In genomic region chr16:92039421-92039820, GRCm38 (mm10) we compare ENCODE assay signal across 14 mouse cellular contexts. TPM values are rescaled to one million over a fixed set of nuclear protein-coding genes. Genes with fewer than 3 reads are reported as not detected.
A peak's percentile ranks its signal among the peaks of the same experiment; 100 is the strongest.
DNase-seq lines count a peak whose midpoint lies in the region; ATAC-seq lines count a peak whose summit lies in the region.
"Had no signal": no experiment of that assay in that cellular context is flagged by ENCODE, and none has a peak within 500 bp of the region (broad histone marks: within the 10 kb centered on the region; RNA-seq: fewer than 3 reads in every experiment).

No protein-coding gene starts in this region.

- H3K27ac ChIP-seq in embryonic facial prominence, embryonic 14.5 days (replicated peaks; ENCODE audit: low read depth, low read length), result no peak overlapping the region
- H3K27ac ChIP-seq in embryonic facial prominence, embryonic 10.5 days (replicated peaks), result no peak overlapping the region
- 0 out of 2 replicates have a peak overlapping the region, but pooled peaks have one; percentile 24 for H3K27ac ChIP-seq in macrophage
- H3K27ac ChIP-seq in midbrain, embryonic 14.5 days (replicated peaks; ENCODE audit: low read depth, low read length), result no peak overlapping the region

- no peak for ATAC-seq in embryonic facial prominence, embryonic 14.5 days (ENCODE audit: low read depth)
- ATAC-seq in megakaryocyte, adult 5-6 weeks (ENCODE audit: poor library complexity, severe bottlenecking), result no peak
- no peak for ATAC-seq in midbrain, embryonic 14.5 days (ENCODE audit: low FRiP score, low TSS enrichment)

- H3K79me2 ChIP-seq in macrophage (ENCODE audit: inconsistent target), result no peaks in the 10 kb centered on the region

- no peaks in the 10 kb centered on the region for H3K36me3 ChIP-seq in embryonic facial prominence, embryonic 14.5 days (ENCODE audit: control insufficient read depth, insufficient read depth, low read length)
- no peaks in the 10 kb centered on the region for H3K36me3 ChIP-seq in embryonic facial prominence, embryonic 10.5 days (replicated peaks)
- H3K36me3 ChIP-seq in megakaryocyte, embryonic 14.5 days (replicated peaks; ENCODE audit: low read length), result no peaks in the 10 kb centered on the region
- H3K36me3 ChIP-seq in macrophage (ENCODE audit: inconsistent target), result no peaks in the 10 kb centered on the region
- H3K36me3 ChIP-seq in midbrain, embryonic 14.5 days (ENCODE audit: control insufficient read depth, insufficient read depth, low read length), result no peaks in the 10 kb centered on the region

- peak; percentile 10 for DNase-seq in embryonic facial prominence, embryonic 14.5 days (ENCODE audit: low spot score)
- no peak for DNase-seq in embryonic facial prominence, embryonic 10.5 days (ENCODE audit: low spot score)
- peak; percentile 23 to 50 for DNase-seq in kidney, adult 8-10 months
- DNase-seq in midbrain, embryonic 14.5 days, result no peak
- DNase-seq in ovary, postnatal 14 days (ENCODE audit: low spot score), result no peak
- DNase-seq: adrenal gland, postnatal 25 days; cerebellum, adult 11 months; heart, postnatal 10 days; left cerebral cortex, postnatal 4 days; thymus, postnatal 25 days had no signal

- H3K4me2 ChIP-seq in embryonic facial prominence, embryonic 14.5 days (ENCODE audit: low read depth, low read length), result no peak overlapping the region
- H3K4me2 ChIP-seq in midbrain, embryonic 14.5 days (ENCODE audit: low read length), result no peak overlapping the region

- no peaks in the 10 kb centered on the region for H3K4me1 ChIP-seq in embryonic facial prominence, embryonic 14.5 days (ENCODE audit: control insufficient read depth, insufficient read depth, low read length)
- H3K4me1 ChIP-seq in embryonic facial prominence, embryonic 10.5 days, result peaks cover 5% of the 10 kb centered on the region; the same call in 1 of the 2 replicates
- peaks cover 6% of the 10 kb centered on the region for H3K4me1 ChIP-seq in megakaryocyte, embryonic 14.5 days
- H3K4me1 ChIP-seq in midbrain, embryonic 14.5 days (ENCODE audit: control insufficient read depth, insufficient read depth, low read length), result no peaks in the 10 kb centered on the region

- no peaks in the 10 kb centered on the region for H3K27me3 ChIP-seq in embryonic facial prominence, embryonic 14.5 days (replicated peaks; ENCODE audit: control insufficient read depth, insufficient read depth, low read length)
- H3K27me3 ChIP-seq in embryonic facial prominence, embryonic 10.5 days (replicated peaks; ENCODE audit: low read depth, poor library complexity, severe bottlenecking), result no peaks in the 10 kb centered on the region
- H3K27me3 ChIP-seq in megakaryocyte, embryonic 14.5 days (replicated peaks), result peaks cover 25% of the 10 kb centered on the region
- no peaks in the 10 kb centered on the region for H3K27me3 ChIP-seq in midbrain, embryonic 14.5 days (ENCODE audit: control insufficient read depth, insufficient read depth, low read length)

- H3K9me3 ChIP-seq in embryonic facial prominence, embryonic 14.5 days (ENCODE audit: control insufficient read depth, low read length), result peaks cover 5% of the 10 kb centered on the region; the same call in 1 of the 2 replicates
- no peaks in the 10 kb centered on the region for H3K9me3 ChIP-seq in embryonic facial prominence, embryonic 10.5 days
- H3K9me3 ChIP-seq in megakaryocyte, embryonic 14.5 days, result peaks cover 16% of the 10 kb centered on the region
- H3K9me3 ChIP-seq in midbrain, embryonic 14.5 days (ENCODE audit: control insufficient read depth, low read length), result no peaks in the 10 kb centered on the region

- 87% methylated on average over 7 of the region's 7 CpGs for WGBS in embryonic facial prominence, embryonic 14.5 days
- WGBS in embryonic facial prominence, embryonic 10.5 days, result 93% methylated on average over 7 of the region's 7 CpGs
- WGBS in macrophage (ENCODE audit: missing documents), result 73% methylated on average over 7 of the region's 7 CpGs
- 90% methylated on average over 7 of the region's 7 CpGs for WGBS in midbrain, embryonic 14.5 days

- no peak overlapping the region for H3K4me3 ChIP-seq in embryonic facial prominence, embryonic 14.5 days (ENCODE audit: low read depth, low read length)
- H3K4me3 ChIP-seq in embryonic facial prominence, embryonic 10.5 days, result no peak overlapping the region
- peak overlapping the region; percentile 28 for H3K4me3 ChIP-seq in megakaryocyte, embryonic 14.5 days (replicated peaks)
- H3K4me3 ChIP-seq in macrophage (ENCODE audit: inconsistent target), result no peak overlapping the region
- H3K4me3 ChIP-seq in midbrain, embryonic 14.5 days (replicated peaks; ENCODE audit: low read depth, low read length), result no peak overlapping the region

- H3K9ac ChIP-seq in embryonic facial prominence, embryonic 14.5 days (ENCODE audit: low read depth, low read length), result no peak overlapping the region
- H3K9ac ChIP-seq in midbrain, embryonic 14.5 days (replicated peaks; ENCODE audit: low read length), result no peak overlapping the region

RNA-seq across cellular contexts. Expression of gene Mrps6, which starts 18.6 kb away (rescaled TPM):
- polyA plus RNA-seq in embryonic facial prominence, embryonic 14.5 days (2014; fragmentation: Nextera tagmentation; extraction: Ambion mirVana), result 107 and 113 TPM in 2 replicates
- 127 and 129 TPM in 2 replicates for polyA plus RNA-seq in embryonic facial prominence, embryonic 10.5 days (2016; fragmentation: Nextera tagmentation; extraction: Ambion mirVana)
- 13.9 TPM in 1 of 2 replicates, not detected in the other for polyA plus RNA-seq in megakaryocyte, embryonic 14.5 days (2012; ENCODE audit: insufficient read depth, low replicate concordance)
- total RNA-seq in megakaryocyte, adult 5-6 weeks (2015), result 8.9 and 10.2 TPM in 2 replicates
- total RNA-seq in megakaryocyte, adult 5-6 weeks (2017), result 6.6 and 12.8 TPM in 2 replicates
- 10 to 100 TPM in 9 of 26 experiments, 1 to 10 TPM in 17; 1.8 to 30.7 (median 6.1) TPM for total RNA-seq in macrophage (2018; cell fraction: chromatin; rRNA removed)
- total RNA-seq in macrophage (2018; cell fraction: cytosol; rRNA removed), result 10 to 100 TPM; 12.0 to 30.1 (median 19.2) TPM
- 10 to 100 TPM in 10 of 26 experiments, 1 to 10 TPM in 16; 2.7 to 27.7 (median 8.3) TPM for total RNA-seq in macrophage (2018; cell fraction: nucleus; rRNA removed)
- polyA plus RNA-seq in macrophage (2018), result 18.9 to 32.5 TPM (median 22.6 TPM) in 3 replicates
- polyA plus RNA-seq in midbrain, embryonic 14.5 days (2014; fragmentation: Nextera tagmentation; extraction: Ambion mirVana), result 168 and 184 TPM in 2 replicates

RNA-seq across cellular contexts. Expression of gene Gm49711, which starts 18.7 kb away (rescaled TPM):
- polyA plus RNA-seq in embryonic facial prominence, embryonic 14.5 days (2014; fragmentation: Nextera tagmentation; extraction: Ambion mirVana), result 0.31 and 0.86 TPM in 2 replicates
- 0.28 TPM in 1 of 2 replicates, not detected in the other for polyA plus RNA-seq in embryonic facial prominence, embryonic 10.5 days (2016; fragmentation: Nextera tagmentation; extraction: Ambion mirVana)
- not detected in 2 replicates for polyA plus RNA-seq in megakaryocyte, embryonic 14.5 days (2012; ENCODE audit: insufficient read depth, low replicate concordance)
- total RNA-seq in megakaryocyte, adult 5-6 weeks (2015), result not detected in 2 replicates
- total RNA-seq in megakaryocyte, adult 5-6 weeks (2017), result not detected in 2 replicates
- total RNA-seq in macrophage (2018; cell fraction: chromatin; rRNA removed), result not detected
- total RNA-seq in macrophage (2018; cell fraction: cytosol; rRNA removed), result under 1 TPM in 1 of 26 experiments, not detected in 25; 0.10 TPM
- total RNA-seq in macrophage (2018; cell fraction: nucleus; rRNA removed), result under 1 TPM in 1 of 26 experiments, not detected in 25; 0.74 TPM
- not detected in 3 replicates for polyA plus RNA-seq in macrophage (2018)
- polyA plus RNA-seq in midbrain, embryonic 14.5 days (2014; fragmentation: Nextera tagmentation; extraction: Ambion mirVana), result 0.74 and 1.3 TPM in 2 replicates
- total RNA-seq: adrenal gland, postnatal 25 days; heart, postnatal 10 days; megakaryocyte progenitor cell, adult 5-6 weeks had no signal

RNA-seq across cellular contexts. Expression of gene Slc5a3, which starts 18.7 kb away (rescaled TPM):
- 11.7 and 12.1 TPM in 2 replicates for polyA plus RNA-seq in embryonic facial prominence, embryonic 14.5 days (2014; fragmentation: Nextera tagmentation; extraction: Ambion mirVana)
- polyA plus RNA-seq in embryonic facial prominence, embryonic 10.5 days (2016; fragmentation: Nextera tagmentation; extraction: Ambion mirVana), result 11.6 and 12.7 TPM in 2 replicates
- polyA plus RNA-seq in megakaryocyte, embryonic 14.5 days (2012; ENCODE audit: insufficient read depth, low replicate concordance), result not detected in 2 replicates
- 0.65 and 0.78 TPM in 2 replicates for total RNA-seq in megakaryocyte, adult 5-6 weeks (2015)
- total RNA-seq in megakaryocyte, adult 5-6 weeks (2017), result 0.95 and 1.2 TPM in 2 replicates
- total RNA-seq in macrophage (2018; cell fraction: chromatin; rRNA removed), result 10 to 100 TPM in 16 of 26 experiments, 1 to 10 TPM in 10; 5.4 to 84.0 (median 12.8) TPM
- total RNA-seq in macrophage (2018; cell fraction: cytosol; rRNA removed), result 1 to 10 TPM in 16 of 26 experiments, under 1 TPM in 10; 0.48 to 7.5 (median 1.5) TPM
- 10 to 100 TPM in 13 of 26 experiments, 1 to 10 TPM in 13; 2.7 to 41.1 (median 8.5) TPM for total RNA-seq in macrophage (2018; cell fraction: nucleus; rRNA removed)
- 0.62 to 1.7 TPM (median 1.1 TPM) in 3 replicates for polyA plus RNA-seq in macrophage (2018)
- 22.2 and 30.6 TPM in 2 replicates for polyA plus RNA-seq in midbrain, embryonic 14.5 days (2014; fragmentation: Nextera tagmentation; extraction: Ambion mirVana)

Comparison
In these comparisons a context has a peak if more than half of its experiments do, and no peak if none do; other contexts are left out.
1. DNase-seq: peak in embryonic facial prominence, embryonic 14.5 days (single experiment) and kidney, adult 8-10 months (2 of 2); none in embryonic facial prominence, embryonic 10.5 days (single experiment), midbrain, embryonic 14.5 days (single experiment) and ovary, postnatal 14 days (single experiment).